Mouse (Mus musculus) layer of hippocampus, adult 8-10 months (tissue): Measurements from ENCODE around the gene Tlx2. TPM values are rescaled to one million over a fixed set of nuclear protein-coding genes. Genes with fewer than 3 reads are reported as not detected.

Source experiments
- DNase-seq, 2 experiments: peaks; one replicate each; pipeline ENCODE4 v3.0.0; 2022; ENCODE audit warnings: low spot score in 2 of 2
- total RNA-seq, 4 experiments: library from RNA; stranded (reverse); gene quantifications; 2 replicates each; pipeline ENCODE4 v1.2.4; 2022

Gene Tlx2
- total RNA-seq, 4 experiments from 2014 or later: not detected

DNA sequence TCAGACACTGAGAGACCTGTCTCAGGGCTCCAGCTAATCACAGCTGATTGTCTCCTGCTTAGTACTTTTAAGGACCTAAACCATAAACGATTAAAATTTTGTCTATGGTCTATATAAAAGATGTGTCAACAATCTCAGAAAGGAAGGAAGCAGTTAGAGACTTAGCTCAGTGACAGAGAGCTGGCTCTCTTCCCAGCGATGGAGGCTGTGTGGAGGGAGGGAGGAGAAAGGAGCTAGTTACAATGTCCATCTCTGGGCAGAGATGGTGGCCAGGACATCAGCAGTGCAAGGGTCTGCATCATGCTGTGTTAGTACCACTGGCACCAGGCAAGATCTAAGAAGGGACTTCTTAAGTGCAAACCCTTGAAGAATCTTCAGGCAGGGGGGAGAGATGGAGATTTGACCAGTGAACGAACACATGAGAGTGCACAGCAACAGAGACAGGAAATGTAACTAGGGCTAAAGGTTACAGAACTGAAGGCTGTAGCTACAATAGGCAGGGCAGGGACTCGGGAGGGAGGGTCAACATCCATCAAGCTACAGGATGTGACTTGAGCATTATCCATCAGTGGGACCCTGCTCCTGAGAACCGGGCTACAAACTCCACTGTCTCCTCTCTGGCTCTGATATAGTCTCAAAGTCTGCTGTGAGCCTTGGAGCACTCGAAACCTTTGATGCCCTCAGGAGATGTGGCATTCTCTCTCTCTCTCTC lies 22.5 kb upstream of the Tlx2 start:
- DNase-seq: no peak

GRCm38 (mm10) chr6:83087926-83088260 lies 17.8 kb upstream of the Tlx2 start:
- DNase-seq: no peak

GRCm38 (mm10) chr6:83087205-83087925 lies 17.3 kb upstream of the Tlx2 start:
- DNase-seq: no peak

DNA sequence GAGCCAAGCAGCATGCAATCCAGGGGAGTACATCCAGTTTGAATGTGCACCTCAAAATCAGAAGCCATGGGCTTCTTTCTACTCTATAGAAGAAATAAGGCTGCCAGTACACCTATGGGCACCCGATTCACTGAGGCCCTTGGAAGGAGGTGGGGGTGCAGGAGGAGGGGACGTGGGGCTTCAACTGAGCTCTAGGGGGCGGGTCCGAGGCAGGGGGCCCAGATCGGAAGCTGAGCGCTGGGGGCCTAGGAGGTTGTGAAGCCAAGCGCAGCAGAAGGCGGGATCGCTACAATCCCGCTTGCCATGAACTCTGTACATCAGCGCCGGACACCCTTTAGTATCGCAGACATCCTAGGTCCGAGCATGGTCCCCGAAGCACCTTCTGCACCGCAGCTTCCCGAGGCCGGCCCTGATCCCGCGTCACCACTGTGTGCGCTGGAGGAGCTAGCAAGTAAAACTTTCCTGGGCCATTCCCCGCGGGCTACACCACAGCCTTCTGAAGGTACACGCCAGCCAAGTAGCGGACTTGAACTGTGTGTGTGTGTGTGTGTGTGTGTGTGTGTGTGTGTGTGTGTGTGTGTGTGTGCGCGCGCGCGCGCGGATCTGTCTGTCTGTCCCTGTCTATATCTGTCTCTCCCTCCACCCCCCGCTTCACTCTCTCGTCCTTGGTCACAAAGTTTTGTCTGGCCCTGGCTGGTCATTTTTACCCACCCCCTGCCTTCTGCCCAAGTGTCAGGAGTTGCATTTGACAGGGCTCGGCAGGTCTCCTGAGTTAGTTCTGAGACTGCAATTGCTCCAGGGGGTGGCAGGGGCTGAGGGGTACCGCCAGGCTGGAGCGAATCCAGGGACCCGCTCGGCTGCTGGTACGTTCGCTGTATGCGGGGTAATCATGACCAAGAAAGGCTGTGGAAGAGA lies 16.3 kb upstream of the Tlx2 start, which contains the start of gene Lbx2:
Lbx2 (plus strand) TSS at position 247 of the 915 bp plus-strand sequence.
- DNase-seq: no peak

- DNase-seq: no peak
Measured at GRCm38 (mm10) chr6:83084477-83084876, 14.4 kb upstream of the Tlx2 start.

GRCm38 (mm10) chr6:83083497-83083896 lies 13.4 kb upstream of the Tlx2 start:
- DNase-seq: no peak

DNA sequence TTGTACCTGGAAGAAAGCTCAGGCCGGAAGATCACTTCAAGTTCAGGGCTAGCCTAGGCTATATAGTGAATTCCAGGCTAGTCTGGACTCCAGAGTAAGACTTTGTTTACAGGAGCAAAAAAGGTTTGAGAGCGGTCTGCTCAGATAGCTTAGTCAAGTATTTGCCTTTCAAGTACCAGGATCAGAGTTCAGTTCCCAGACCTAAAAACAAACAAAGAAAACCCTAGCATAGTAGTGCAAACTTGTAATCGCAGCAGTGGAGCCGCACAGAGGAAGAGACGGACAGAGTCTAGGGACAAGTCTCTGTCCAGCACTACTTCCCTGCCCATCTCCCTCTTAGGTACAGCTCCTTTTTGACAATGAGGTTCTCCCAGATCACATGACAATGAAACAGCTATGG lies 10.1 kb upstream of the Tlx2 start:
- DNase-seq: no peak

GRCm38 (mm10) chr6:83078324-83078858 lies 8.3 kb upstream of the Tlx2 start:
- DNase-seq: peak; percentile 97 to 100

- peak; percentile 54 to 57 for DNase-seq
Measured at GRCm38 (mm10) chr6:83077630-83078323, 7.7 kb upstream of the Tlx2 start, which contains the start of gene Pcgf1. Gene Pcgf1, plus strand, starts transcription at chr6:83077869.

GRCm38 (mm10) chr6:83074979-83075378 lies 4.9 kb upstream of the Tlx2 start:
- no peak for DNase-seq

DNA sequence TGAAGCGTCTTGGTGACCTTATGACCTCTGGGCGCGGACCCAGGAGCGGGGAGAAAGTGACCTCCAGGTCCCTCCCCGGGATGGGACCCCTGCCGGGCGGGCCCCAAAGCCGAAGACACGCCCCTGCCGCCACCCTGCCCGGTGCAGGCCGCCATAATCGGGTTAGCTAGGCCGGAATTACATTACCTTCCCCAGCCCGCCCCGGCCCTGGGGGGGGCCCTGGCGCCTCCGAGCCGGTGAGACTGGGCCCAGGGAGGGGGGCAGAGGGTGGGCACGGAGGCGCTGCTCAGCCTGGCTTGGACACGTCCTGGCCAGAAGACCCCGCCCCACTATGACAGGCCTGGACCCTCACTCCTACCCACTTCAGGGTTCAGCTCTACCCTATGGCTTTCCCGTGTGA lies 1.1 kb upstream of the Tlx2 start:
- no peak for DNase-seq

GRCm38 (mm10) chr6:83070311-83071219 lies 472 bp upstream of the Tlx2 start:
- peak in 1 of 2 experiments; percentile 22 for DNase-seq

DNA sequence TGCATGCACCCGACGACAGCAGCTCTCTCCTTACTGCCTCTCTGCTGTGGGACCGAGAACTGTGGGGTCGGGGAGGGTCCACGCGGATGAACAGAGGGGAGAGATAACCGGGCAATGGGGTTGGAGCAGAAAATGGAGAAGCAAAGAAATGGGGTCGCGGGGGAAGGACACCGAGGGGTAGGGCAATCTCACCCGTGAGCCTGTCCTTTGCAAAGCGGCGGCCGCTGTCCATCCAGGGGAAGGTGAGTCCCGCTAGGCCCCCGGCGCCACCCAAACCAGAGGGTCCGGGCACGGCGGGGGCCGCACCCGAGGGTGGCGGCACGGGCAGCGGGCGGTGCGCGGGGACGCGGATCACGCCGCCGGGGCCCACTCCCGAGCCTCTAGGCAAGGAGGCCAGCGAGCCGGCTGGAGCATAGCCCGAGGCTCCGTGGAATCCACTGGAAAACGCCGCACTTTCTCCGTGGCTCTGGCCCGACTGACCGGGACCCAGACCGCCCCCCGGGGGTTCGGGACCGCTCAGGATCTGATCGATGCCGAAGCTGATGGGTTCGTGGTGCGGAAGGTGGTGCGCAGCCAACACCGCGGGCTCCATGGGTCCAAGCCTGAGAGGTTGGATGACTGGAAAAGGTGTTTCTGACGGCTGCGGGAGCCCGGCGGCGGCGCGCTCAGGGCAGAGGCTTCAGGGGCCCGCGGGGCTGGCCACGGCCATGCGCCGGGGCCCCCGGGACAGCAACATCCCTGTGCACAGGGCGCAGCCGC lies 426 bp downstream of the Tlx2 start:
- no peak for DNase-seq

DNA sequence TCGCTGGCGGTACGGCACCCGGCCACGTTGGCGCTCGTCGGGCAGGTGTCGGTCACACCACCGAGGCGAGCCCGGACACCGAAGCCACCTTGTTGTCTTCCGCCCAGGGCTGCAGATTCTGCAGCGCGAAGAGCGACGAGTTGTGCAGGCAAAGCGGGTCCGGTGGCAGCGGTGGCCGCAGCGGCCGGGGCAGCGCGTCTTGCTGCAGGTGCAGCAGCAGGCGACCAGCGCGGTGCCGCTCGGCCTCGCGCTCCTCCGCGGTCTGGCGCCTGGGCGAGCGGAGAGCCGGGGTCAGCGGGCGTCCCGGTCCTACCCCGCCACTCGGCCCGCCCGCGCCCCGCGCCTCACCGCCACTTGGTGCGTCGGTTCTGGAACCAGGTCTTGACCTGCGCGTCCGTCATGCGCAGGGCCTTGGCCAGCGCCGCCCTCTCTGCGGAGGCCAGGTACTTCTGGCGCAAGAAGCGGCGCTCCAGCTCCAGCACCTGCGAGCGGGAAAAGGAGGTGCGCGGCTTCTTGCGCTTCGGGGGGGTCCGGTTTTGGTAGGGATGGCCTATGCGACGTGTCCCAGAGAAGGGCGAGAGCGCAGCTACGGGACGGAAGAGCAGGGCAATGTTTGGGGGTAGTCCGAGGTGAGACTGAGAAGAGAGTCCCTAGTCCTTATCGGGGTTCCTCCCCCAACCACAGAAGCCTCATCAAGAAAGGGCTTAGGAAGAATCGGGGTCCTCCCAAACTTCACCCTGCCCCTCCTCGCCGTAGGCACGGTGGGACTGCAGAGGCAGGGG lies 1.2 kb downstream of the Tlx2 start:
- no peak for DNase-seq

DNA sequence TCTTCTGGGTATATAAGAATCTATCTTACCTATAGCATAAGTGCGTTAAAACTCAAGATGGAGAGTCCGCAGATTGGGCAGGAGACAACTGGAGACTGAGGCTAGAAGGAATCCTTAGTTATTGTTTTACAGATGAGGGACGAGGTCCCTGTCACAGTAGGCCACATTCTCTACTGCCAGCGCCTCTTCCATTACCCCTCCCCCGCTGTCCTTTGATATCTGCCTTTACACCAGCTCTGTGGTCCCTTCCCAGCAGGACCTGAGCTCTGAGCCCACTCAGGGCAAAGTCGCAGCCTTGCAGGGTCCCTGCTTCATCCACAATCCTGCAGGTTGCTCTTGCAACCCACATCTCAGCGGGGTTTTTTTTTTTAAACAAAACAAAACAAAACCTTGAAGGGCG lies 1.9 kb downstream of the Tlx2 start:
- no peak for DNase-seq

- DNase-seq: no peak
Measured at GRCm38 (mm10) chr6:83066441-83066840, 3.7 kb downstream of the Tlx2 start.

- DNase-seq: no peak
Measured at GRCm38 (mm10) chr6:83065995-83066394, 4.1 kb downstream of the Tlx2 start.

GRCm38 (mm10) chr6:83058725-83059124 lies 11.4 kb downstream of the Tlx2 start:
- DNase-seq: no peak
